Mouse (Mus musculus): ENCODE results near the gene Smurf1.

DNA sequence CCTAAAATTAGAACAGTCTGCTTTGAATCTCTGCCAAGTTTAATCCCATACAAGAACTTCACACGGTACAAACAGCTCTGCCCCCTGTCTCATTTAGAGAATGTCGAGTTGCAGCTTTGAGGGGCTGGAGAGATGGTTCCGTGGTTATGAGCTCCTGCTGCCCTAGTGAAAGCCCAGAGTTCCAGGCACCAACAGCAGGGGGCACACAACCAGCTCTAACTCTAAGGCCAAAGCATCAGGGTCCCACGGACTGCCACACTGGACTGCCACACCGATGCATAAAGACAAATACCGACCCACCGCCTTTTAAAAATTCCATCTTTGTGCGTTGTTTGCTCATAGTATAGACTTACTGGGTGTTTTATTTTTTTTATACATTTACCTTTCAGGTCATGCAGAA, 98.7 kb downstream of the Smurf1 start:
- TF ChIP-seq CTCF (IDR thresholded peaks at IDR 0.05) (peak; percentile 56), EP300 (IDR thresholded peaks at IDR 0.05) (no peak)
